Mouse (Mus musculus) kidney, adult 2 months (tissue): ENCODE measurements around the gene Psmb8.

ENCODE experiments used
- CTCF ChIP-seq: fragments of 200-500 bp; conservative IDR thresholded peaks from 2 replicates; pipeline ENCODE4 v1.5.1; 2011; ENCODE audit warnings: low read depth, mild to moderate bottlenecking, control low read depth, low read length, moderate library complexity, mixed read lengths; ENCODE audit not compliant: insufficient read depth, insufficient read length
- POLR2A ChIP-seq: fragments of 200-500 bp; IDR thresholded peaks from one replicate; pipeline ENCODE4 v1.6.1; 2011; ENCODE audit warnings: low read depth, low read length, control low read depth

- TF ChIP-seq CTCF: no peak
- TF ChIP-seq POLR2A: no peak
These were observed 41.2 kb downstream of the Psmb8 start, which contains the start of gene H2-Ob for GRCm38 (mm10) chr17:34238706-34239105.
